Mouse (Mus musculus) heart, adult 2 months (tissue): ENCODE measurements around the gene Pde4d.

ENCODE experiments used
- CTCF ChIP-seq: fragments of 200-600 bp; IDR thresholded peaks from 2 replicates; pipeline ENCODE4 v1.8.1; 2022; ENCODE audit warnings: antibody characterized with exemption, mild to moderate bottlenecking, moderate library complexity
- POLR2A ChIP-seq: fragments of 200-500 bp; IDR thresholded peaks from 2 replicates; pipeline ENCODE4 v1.6.1; 2011; ENCODE audit warnings: mild to moderate bottlenecking, low read depth, low read length, control low read depth; ENCODE audit not compliant: insufficient read depth

DNA sequence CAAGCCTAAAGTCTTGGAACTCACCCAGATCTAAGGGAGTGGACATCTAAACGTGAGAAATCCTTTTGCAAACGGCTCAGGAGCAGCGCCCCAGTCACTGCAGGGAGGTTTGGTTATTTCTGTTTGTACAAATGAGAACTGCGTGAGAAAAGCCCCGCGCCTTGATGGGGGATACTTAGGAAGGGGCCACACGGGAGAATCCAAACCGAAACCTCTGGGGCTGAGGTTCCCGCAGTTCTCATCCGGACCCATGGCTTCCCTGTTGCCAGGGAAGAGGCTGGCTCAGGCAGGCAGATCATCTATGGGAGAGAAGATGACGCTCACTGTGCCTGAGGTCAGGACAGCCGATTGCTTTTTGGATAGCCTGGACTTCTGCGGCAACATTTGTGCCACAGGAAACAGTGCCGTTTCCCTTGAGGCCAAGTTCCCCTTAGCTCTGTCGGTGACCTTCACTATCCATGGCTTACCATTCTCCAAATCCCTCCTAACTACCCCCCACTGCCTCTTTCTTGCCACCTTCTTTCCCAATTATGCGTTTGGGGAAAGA is 762.3 kb downstream of the Pde4d start:
- TF ChIP-seq CTCF (no peak), POLR2A (no peak)
